Mouse (Mus musculus): ENCODE data around the gene Colec11. TPM values are rescaled to one million over a fixed set of nuclear protein-coding genes. Genes with fewer than 3 reads are reported as not detected.

Colec11 gene
- 0.45 TPM for polyA plus RNA-seq (2017; shearing (Covaris generic))

GRCm38 (mm10) chr12:28623195-28623594, at the start of gene Colec11:
Gene Colec11, minus strand, starts transcription at chr12:28623377.

GRCm38 (mm10) chr12:28649141-28650110, 26.2 kb upstream of the Colec11 start, which contains the start of gene Rnaseh1:
Gene Rnaseh1, plus strand, starts transcription at chr12:28649602.

GRCm38 (mm10) chr12:28635535-28636476, 12.6 kb upstream of the Colec11 start, which contains the start of gene Rps7:
Gene Rps7, minus strand, starts transcription at chr12:28635953.

GRCm38 (mm10) chr12:28582423-28582822, 40.8 kb downstream of the Colec11 start, which contains the start of gene Allc:
Gene Allc, minus strand, starts transcription at chr12:28582523.

GRCm38 (mm10) chr12:28552299-28552698, 70.9 kb downstream of the Colec11 start, which contains the start of gene Dcdc2c:
Gene Dcdc2c, minus strand, starts transcription at chr12:28552399.

Other genes with a start within 250 kb of the Colec11 start
- not detected for gene Dcdc2c, start 71.0 kb downstream of the Colec11 start, polyA plus RNA-seq (2017; shearing (Covaris generic))
- gene Allc, start 40.9 kb downstream of the Colec11 start, polyA plus RNA-seq (2017; shearing (Covaris generic)): not detected
- 1,257 TPM for gene Rps7, start 12.6 kb upstream of the Colec11 start, polyA plus RNA-seq (2017; shearing (Covaris generic))
- gene Rnaseh1, start 26.2 kb upstream of the Colec11 start, polyA plus RNA-seq (2017; shearing (Covaris generic)): 40.8 TPM
- gene Adi1, start 51.9 kb upstream of the Colec11 start, polyA plus RNA-seq (2017; shearing (Covaris generic)): 84.0 TPM
- 90.3 TPM for gene Trappc12, start 127.1 kb upstream of the Colec11 start, polyA plus RNA-seq (2017; shearing (Covaris generic))
- 61.8 TPM for gene Eipr1, start 128.4 kb upstream of the Colec11 start, polyA plus RNA-seq (2017; shearing (Covaris generic))